Mouse (Mus musculus) liver, adult 10 weeks (tissue): ENCODE measurements around the gene Olfr804. TPM values are rescaled to one million over a fixed set of nuclear protein-coding genes. Genes with fewer than 3 reads are reported as not detected.

ENCODE experiments used
- polyA plus RNA-seq: library from polyadenylated mRNA; stranded (reverse); fragments of 350-450 nt; fragmentation: Illumina TruSeq; extraction: RNeasy Lipid Tissue Mini Kit (QIAGEN cat#74804); gene quantifications from one replicate; pipeline ENCODE4 v1.2.3, GENCODE M21; 2014; ENCODE audit warnings: low read depth, low replicate concordance

The Olfr804 gene
- not detected for polyA plus RNA-seq

DNA sequence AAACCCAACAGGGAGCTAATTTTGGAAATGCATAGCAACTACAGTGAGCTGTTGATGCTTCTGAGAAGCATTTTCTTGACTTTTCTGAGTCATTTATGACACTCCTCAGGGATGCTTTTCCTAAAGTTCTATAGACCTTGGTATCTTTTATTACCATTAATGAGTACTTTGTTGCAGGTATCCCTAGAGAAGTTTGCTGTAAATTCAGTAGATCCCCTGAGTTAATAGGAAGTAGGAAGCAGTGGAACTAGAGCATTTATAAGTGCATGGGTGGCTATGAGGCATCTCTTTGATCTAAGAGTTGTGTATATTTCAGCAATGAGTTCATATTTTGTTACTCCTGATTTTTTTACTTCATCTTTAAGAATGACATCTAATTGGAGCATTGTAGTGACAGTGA lies at the start of gene Olfr804:
Gene Olfr804, plus strand, starts transcription at position 301 of the 400 bp plus-strand sequence.

DNA sequence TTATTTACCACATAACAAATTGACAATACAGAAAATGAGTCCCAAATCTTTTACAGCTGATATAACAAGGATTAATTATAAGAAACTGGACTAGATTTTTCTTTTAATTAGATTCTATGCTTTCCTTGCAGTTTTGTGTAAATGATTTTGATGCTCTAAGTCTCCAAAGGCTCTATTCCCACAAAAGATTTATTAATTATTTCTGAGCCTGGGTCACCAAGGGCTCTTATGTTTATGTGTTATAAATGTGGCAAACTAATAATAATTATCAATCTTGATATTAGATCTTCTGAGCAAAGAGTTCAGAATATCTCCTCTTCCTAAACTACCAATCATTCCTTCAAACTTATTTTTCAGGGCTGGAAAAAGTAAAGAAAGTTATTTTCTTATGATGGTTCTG lies 45.6 kb upstream of the Olfr804 start, which contains the start of gene Olfr800:
Gene Olfr800, plus strand, starts transcription at position 301 of the 400 bp plus-strand sequence.

DNA sequence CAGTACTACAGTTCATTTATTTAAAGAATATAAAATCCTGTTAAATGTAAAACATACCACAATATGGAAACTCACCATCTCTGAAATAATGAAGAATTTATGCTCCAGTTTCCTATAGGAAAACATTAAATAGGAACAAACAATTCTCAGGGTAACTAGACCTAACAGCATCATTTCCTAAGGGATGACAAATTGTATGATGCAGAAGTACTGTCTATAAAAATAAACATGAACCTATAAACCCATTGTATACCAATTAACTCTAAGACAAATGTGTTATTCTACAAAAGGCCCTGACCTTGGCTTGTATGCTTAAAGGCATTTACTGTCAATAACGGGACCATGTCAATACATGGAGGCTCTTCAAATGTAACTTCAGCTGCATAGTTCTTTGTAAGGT lies 29.2 kb upstream of the Olfr804 start, which contains the start of gene Olfr801:
Gene Olfr801, minus strand, starts transcription at position 101 of the 400 bp plus-strand sequence.

DNA sequence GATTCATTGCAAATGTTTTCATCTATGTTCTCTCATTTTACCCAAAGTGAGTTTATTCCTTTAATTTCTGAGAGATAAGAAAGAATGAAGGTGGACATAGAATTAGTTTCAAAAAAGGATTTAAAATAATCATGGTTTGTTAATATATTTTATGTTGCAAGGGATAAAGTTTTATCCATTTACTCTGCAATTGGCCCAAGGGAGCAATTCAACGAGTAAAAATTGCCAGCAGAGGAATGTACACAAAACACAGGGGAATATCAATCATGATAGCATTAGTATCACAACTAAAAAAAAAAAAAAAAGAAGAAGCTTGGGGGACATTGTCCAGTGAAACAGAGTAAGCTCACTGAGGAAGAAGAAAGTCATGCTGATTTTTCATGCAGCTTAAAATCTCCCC lies 14.9 kb upstream of the Olfr804 start, which contains the start of gene Olfr802:
Gene Olfr802, minus strand, starts transcription at position 101 of the 400 bp plus-strand sequence.

DNA sequence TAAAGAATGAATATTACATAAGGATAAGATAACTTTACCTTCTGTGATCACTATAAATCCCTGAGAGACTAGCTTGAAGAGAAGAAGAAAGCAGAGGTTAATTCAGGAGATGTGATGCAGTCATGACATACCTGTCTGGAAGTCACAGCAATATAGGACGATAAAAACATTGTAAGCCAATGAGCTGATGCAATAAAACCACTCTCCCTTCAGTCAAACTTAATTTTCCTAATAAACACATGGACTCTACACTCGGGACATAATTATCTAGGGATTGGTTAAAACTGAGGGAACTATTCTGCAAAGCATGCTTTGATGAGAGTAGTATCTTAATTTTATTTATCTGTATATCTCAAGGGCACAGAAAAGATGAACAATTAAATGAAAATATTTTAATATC lies 8.8 kb upstream of the Olfr804 start, which contains the start of gene Olfr803:
Gene Olfr803, minus strand, starts transcription at position 101 of the 400 bp plus-strand sequence.

DNA sequence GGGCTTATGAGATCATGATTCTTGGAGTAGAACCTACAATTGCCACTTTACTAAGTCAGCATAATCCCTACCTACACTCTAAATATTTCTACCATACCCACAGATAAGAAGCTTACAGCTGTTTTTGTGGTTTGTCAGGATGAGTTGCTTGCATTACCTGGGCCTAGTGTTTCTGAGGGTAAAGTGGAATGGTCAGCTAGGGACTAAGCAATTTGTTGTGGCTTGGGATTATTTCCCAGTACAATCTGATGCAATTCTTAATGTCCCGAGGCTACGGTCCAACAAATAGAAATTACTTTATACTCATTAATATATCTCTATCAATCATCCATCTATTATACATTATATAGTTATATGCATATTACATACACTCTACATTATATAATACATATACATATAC lies 26.3 kb downstream of the Olfr804 start, which contains the start of gene Olfr805:
Gene Olfr805, minus strand, starts transcription at position 101 of the 400 bp plus-strand sequence.

DNA sequence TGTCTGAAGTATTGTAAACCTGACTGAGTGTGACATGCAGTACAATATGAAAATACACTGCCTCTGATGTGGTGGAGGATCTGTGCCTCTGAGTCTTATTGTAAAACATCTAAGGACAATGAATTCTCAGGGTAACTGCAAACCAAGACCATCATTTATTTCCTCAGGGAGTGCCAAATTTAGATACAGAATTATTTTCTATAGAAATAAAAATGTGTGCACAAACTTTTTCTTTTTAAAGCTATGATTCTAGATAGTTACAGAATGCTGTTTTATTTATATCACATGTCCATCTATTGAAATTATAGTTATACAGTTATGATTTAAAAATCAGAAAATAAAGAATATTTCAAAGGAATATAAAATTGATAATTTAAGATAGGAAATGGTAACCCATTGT lies 38.8 kb downstream of the Olfr804 start, which contains the start of gene Olfr806:
Gene Olfr806, minus strand, starts transcription at position 101 of the 400 bp plus-strand sequence.

DNA sequence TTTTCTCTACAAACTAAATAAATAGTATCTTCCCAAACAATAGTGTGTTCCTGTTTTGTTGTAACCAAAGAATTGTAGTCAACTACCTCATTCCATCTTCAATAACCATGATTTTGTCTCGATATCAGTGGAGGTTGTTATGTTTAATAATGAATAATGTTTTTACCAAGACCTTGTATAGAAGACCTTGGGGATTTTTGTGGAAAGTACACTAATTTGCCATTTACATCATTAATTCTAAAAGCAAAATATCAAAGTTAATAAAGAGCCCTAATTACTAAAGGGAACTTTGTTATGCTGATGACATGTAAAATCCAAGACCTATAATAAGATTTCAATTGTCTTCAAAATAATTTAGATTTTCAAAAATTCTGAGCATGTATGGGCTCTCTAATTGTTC lies 54.7 kb downstream of the Olfr804 start, which contains the start of gene Olfr807:
Gene Olfr807, minus strand, starts transcription at position 101 of the 400 bp plus-strand sequence.

Other genes starting within 250 kb of the Olfr804 start
- gene Olfr787, start 241.3 kb upstream of the Olfr804 start, polyA plus RNA-seq: not detected
- not detected for gene Olfr788, start 232.2 kb upstream of the Olfr804 start, polyA plus RNA-seq
- gene Olfr789, start 218.5 kb upstream of the Olfr804 start, polyA plus RNA-seq: not detected
- gene Olfr790, start 204.7 kb upstream of the Olfr804 start, polyA plus RNA-seq: not detected
- not detected for gene Olfr791, start 181.4 kb upstream of the Olfr804 start, polyA plus RNA-seq
- gene Olfr792, start 164.0 kb upstream of the Olfr804 start, polyA plus RNA-seq: not detected
- not detected for gene Olfr794, start 135.6 kb upstream of the Olfr804 start, polyA plus RNA-seq
- gene Olfr796, start 90.6 kb upstream of the Olfr804 start, polyA plus RNA-seq: not detected
- gene Olfr798, start 75.3 kb upstream of the Olfr804 start, polyA plus RNA-seq: not detected
- not detected for gene Olfr799, start 65.7 kb upstream of the Olfr804 start, polyA plus RNA-seq
- gene Olfr800, start 45.5 kb upstream of the Olfr804 start, polyA plus RNA-seq: not detected
- not detected for gene Olfr801, start 29.3 kb upstream of the Olfr804 start, polyA plus RNA-seq
- not detected for gene Olfr802, start 15.0 kb upstream of the Olfr804 start, polyA plus RNA-seq
- gene Olfr803, start 8.9 kb upstream of the Olfr804 start, polyA plus RNA-seq: not detected
- not detected for gene Olfr805, start 26.2 kb downstream of the Olfr804 start, polyA plus RNA-seq
- not detected for gene Olfr806, start 38.7 kb downstream of the Olfr804 start, polyA plus RNA-seq
- gene Olfr807, start 54.6 kb downstream of the Olfr804 start, polyA plus RNA-seq: not detected
- gene Olfr808, start 62.3 kb downstream of the Olfr804 start, polyA plus RNA-seq: not detected
- not detected for gene Olfr809, start 71.4 kb downstream of the Olfr804 start, polyA plus RNA-seq
- not detected for gene Olfr810, start 91.7 kb downstream of the Olfr804 start, polyA plus RNA-seq
- gene Olfr811, start 101.2 kb downstream of the Olfr804 start, polyA plus RNA-seq: not detected
- gene Olfr812, start 142.9 kb downstream of the Olfr804 start, polyA plus RNA-seq: not detected
- gene Olfr813, start 152.2 kb downstream of the Olfr804 start, polyA plus RNA-seq: not detected
- gene Olfr814, start 176.6 kb downstream of the Olfr804 start, polyA plus RNA-seq: not detected
- gene Olfr815, start 202.7 kb downstream of the Olfr804 start, polyA plus RNA-seq: not detected
- not detected for gene Olfr816, start 212.4 kb downstream of the Olfr804 start, polyA plus RNA-seq
- not detected for gene Olfr818, start 245.9 kb downstream of the Olfr804 start, polyA plus RNA-seq